Mouse (Mus musculus): ENCODE results near the gene Wfdc9.

- TF ChIP-seq FLI1 (IDR thresholded peaks at IDR 0.05; ENCODE audit: low read length) (no peak), GATA1 (IDR thresholded peaks at IDR 0.05; ENCODE audit: borderline replicate concordance, low read length) (no peak)
These were observed 525 bp downstream of the Wfdc9 start, which contains the start of gene Wfdc10 for GRCm38 (mm10) chr2:164655858-164656257.

Data from megakaryocyte, embryonic 14.5 days (primary cell).